Mouse (Mus musculus) limb, embryonic 14.5 days (tissue): ENCODE data around the gene 2010111I01Rik. TPM values are rescaled to one million over a fixed set of nuclear protein-coding genes. Genes with fewer than 3 reads are reported as not detected.

ENCODE experiments used
- ATAC-seq: fragments of 200-750 bp; cut with Nextera tagmentation; 2 replicates; pipeline ENCODE4 v1.8.0; 2017; ENCODE audit warnings: low read depth, moderate number of reproducible peaks, moderate TSS enrichment; ENCODE audit not compliant: low FRiP score
- DNase-seq: peaks from one replicate; pipeline ENCODE4 v3.0.0-alpha.2; 2015; ENCODE audit warnings: low spot score
- H3K27ac ChIP-seq: fragments of 300-500 bp; sonication (generic); replicated peaks from 2 replicates; pipeline ENCODE4 v1.5.1; 2014; ENCODE audit warnings: low read depth, mild to moderate bottlenecking, low read length, moderate library complexity, mixed read lengths
- H3K27me3 ChIP-seq: fragments of 300-500 bp; sonication (generic); 2 replicates; pipeline ENCODE4 v1.6.1; 2014; ENCODE audit warnings: low read length, mixed read lengths; ENCODE audit not compliant: control insufficient read depth, insufficient read depth
- H3K36me3 ChIP-seq: fragments of 300-500 bp; sonication (generic); 2 replicates; pipeline ENCODE4 v1.6.1; 2014; ENCODE audit warnings: mild to moderate bottlenecking, low read length, moderate library complexity, mixed read lengths; ENCODE audit not compliant: control insufficient read depth, insufficient read depth
- H3K4me1 ChIP-seq: fragments of 300-500 bp; sonication (generic); 2 replicates; pipeline ENCODE4 v1.6.1; 2014; ENCODE audit warnings: antibody characterized with exemption, low read length, mixed read lengths; ENCODE audit not compliant: control insufficient read depth, insufficient read depth
- H3K4me2 ChIP-seq: fragments of 300-500 bp; sonication (generic); replicated peaks from 2 replicates; pipeline ENCODE4 v1.6.1; 2014; ENCODE audit warnings: low read depth, mild to moderate bottlenecking, low read length, moderate library complexity; ENCODE audit not compliant: severe bottlenecking
- H3K4me3 ChIP-seq: fragments of 300-500 bp; sonication (generic); replicated peaks from 2 replicates; pipeline ENCODE4 v1.5.1; 2014; ENCODE audit warnings: low read length
- H3K9ac ChIP-seq: fragments of 300-500 bp; sonication (generic); 2 replicates; pipeline ENCODE4 v1.6.1; 2014; ENCODE audit warnings: mild to moderate bottlenecking, low read depth, low read length, moderate library complexity; ENCODE audit not compliant: severe bottlenecking
- H3K9me3 ChIP-seq: fragments of 300-500 bp; sonication (generic); 2 replicates; pipeline ENCODE4 v1.6.1; 2016; ENCODE audit warnings: low read length; ENCODE audit not compliant: control insufficient read depth
- POLR2A ChIP-seq: fragments of 200-500 bp; IDR thresholded peaks from 2 replicates; pipeline ENCODE4 v1.8.0; 2012; ENCODE audit warnings: inconsistent platforms, mild to moderate bottlenecking, moderate library complexity, borderline replicate concordance; ENCODE audit not compliant: insufficient read depth, insufficient read length; ENCODE audit errors: extremely low read depth
- WGBS: fragments of 180-500 bp; shearing (Covaris S2); extraction: QIAGEN DNeasy Blood & Tissue Kit; methylation state at CpG from one replicate; pipeline ENCODE4 v1.1.7; 2014; 5-methylcytosine and 5-hydroxymethylcytosine counted together
- polyA plus RNA-seq, 2 experiments: library from polyadenylated mRNA; depleted of rRNA in 1 of 2; stranded (reverse) in 1 of 2; unstranded in 1 of 2; fragments of >200 nt; fragmentation: Nextera tagmentation in 1 of 2; extraction: Ambion mirVana in 1 of 2; gene quantifications; 2 replicates each; pipeline versions ENCODE4 v1.2.1 to v1.2.3; 2012 to 2014

The 2010111I01Rik gene
- polyA plus RNA-seq, 2 experiments, result 231 to 255 TPM

DNA sequence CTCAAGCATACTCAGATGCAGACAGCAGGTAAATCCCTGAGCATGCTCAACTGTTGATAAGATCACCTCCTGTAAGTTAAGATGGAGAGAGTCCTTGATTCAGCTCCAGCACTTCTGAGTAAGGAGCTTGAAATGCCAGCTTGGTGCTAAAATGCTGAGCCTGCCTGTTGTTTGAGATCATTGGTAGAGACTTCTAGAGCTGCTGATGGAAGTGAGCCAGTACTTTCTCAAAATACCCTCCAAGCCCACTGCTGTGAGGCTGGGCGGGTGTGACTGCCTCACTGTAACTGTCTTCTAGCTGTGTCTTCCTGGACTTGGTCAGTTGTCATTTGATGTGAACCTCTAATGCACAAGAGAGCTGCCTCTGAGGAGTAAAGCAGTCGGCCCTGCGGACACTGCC, 51.4 kb downstream of the 2010111I01Rik start:
- ATAC-seq (no peak), DNase-seq (no peak)
- Histone ChIP-seq H3K4me2 (no peak overlapping the region), H3K27ac (no peak overlapping the region), H3K9me3 (no peaks in the 10 kb centered on the region), H3K4me3 (no peak overlapping the region), H3K27me3 (no peaks in the 10 kb centered on the region), H3K36me3 (0 out of 2 replicates have a peak, but pooled peaks cover 5% of the 10 kb centered on the region), H3K9ac (no peak overlapping the region), H3K4me1 (0 out of 2 replicates have a peak, but pooled peaks cover 5% of the 10 kb centered on the region)
- WGBS, result 96% methylated on average over 3 of the region's 3 CpGs
- TF ChIP-seq POLR2A, result no peak

DNA sequence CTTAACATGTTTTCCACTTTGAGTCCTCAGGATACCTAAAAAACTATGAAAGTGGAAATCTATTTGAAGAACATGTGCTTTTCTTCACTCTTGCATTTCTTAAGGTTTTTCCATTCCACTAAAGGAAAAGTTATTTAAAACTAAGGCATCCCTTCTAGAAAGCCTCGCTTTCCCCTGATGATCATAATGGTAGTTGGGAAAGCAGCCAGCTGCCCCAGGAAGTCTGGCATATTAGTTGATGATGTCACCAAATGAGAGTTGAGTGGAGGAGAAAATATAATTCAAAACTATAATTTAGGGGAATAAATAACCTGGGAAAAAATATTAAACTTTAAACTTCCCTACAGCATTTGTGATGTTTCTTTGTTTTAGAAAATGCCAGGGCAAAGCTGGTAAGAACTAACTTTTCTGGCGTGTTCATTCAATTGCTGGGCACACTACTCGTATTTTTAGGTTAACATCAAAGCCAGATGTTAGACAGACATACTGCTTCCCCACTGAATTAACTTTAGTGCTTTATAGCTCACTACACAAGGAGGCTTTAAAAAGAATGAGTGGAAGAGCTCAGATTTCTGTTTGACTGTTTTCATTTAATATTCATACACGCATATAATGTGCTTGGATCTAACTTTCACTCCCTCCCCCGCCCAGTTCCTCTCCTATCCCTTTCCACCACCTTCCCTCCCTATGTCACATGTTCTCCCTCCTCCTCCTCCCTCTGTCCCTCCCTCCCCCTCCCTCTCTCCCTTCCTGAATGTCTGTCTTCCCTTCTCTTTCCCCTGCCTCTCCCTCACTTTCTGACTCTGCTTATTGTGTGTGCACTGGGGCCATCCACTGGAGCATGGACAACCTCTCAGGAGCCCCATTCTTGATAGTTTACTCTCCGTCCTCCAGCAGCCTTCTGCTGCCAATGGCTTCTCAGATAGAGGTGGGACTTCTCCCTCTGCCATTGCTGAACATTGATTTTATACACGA, 58.8 kb downstream of the 2010111I01Rik start:
- peak overlapping the region; percentile 16; the same call in 1 of the 2 replicates for H3K4me2 ChIP-seq
- peak; percentile 90 for ATAC-seq
- peak overlapping the region; percentile 80 for H3K27ac ChIP-seq
- H3K9me3 ChIP-seq, result no peaks in the 10 kb centered on the region
- H3K4me3 ChIP-seq, result no peak overlapping the region
- no peak for TF ChIP-seq POLR2A
- H3K36me3 ChIP-seq, result no peaks in the 10 kb centered on the region
- H3K27me3 ChIP-seq, result no peaks in the 10 kb centered on the region
- WGBS, result 23% methylated on average over 7 of the region's 7 CpGs
- DNase-seq, result peak; percentile 84
- H3K4me1 ChIP-seq, result peaks cover 24% of the 10 kb centered on the region
- no peak overlapping the region for H3K9ac ChIP-seq

DNA sequence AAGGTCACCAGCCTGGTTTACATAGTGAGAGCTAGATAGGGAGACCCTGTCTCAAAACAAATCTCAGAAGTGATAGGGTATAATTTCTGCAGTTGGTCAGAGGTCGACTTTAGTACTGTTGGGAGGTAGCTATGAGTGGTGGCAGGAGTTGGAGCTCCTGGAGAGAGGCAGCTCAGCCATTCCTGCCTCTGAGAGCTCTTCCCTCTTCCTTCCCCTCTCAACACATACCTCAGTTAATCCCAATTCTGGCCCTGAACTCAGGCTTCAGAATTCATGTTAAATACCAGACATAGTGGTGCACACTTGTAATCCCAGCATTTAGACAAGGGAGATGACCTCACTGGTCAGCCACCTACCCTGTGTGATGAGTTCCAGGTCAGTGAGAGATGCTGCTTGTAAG, 65.3 kb downstream of the 2010111I01Rik start:
- DNase-seq, result no peak
- H3K36me3 ChIP-seq, result no peaks in the 10 kb centered on the region
- no peak for ATAC-seq
- peaks cover 14% of the 10 kb centered on the region for H3K4me1 ChIP-seq
- no peaks in the 10 kb centered on the region for H3K27me3 ChIP-seq
- no peak overlapping the region for H3K4me3 ChIP-seq
- H3K27ac ChIP-seq, result no peak overlapping the region
- 63% methylated on average over 1 of the region's 1 CpGs for WGBS
- H3K9me3 ChIP-seq, result no peaks in the 10 kb centered on the region
- no peak for TF ChIP-seq POLR2A
- no peak overlapping the region for H3K9ac ChIP-seq
- H3K4me2 ChIP-seq, result no peak overlapping the region

GRCm38 (mm10) chr13:63031244-63031643, 66.6 kb downstream of the 2010111I01Rik start:
- WGBS, result 63% methylated on average over 1 of the region's 1 CpGs
- TF ChIP-seq POLR2A, result no peak
- H3K4me2 ChIP-seq, result no peak overlapping the region

GRCm38 (mm10) chr13:63032304-63032830, 67.7 kb downstream of the 2010111I01Rik start:
- no peaks in the 10 kb centered on the region for H3K36me3 ChIP-seq
- DNase-seq (peak; percentile 69), ATAC-seq (peak; percentile 61)
- H3K4me3 ChIP-seq, result no peak overlapping the region
- H3K9ac ChIP-seq, result no peak overlapping the region
- H3K9me3 ChIP-seq, result no peaks in the 10 kb centered on the region
- no peaks in the 10 kb centered on the region for H3K27me3 ChIP-seq
- WGBS, result 52% methylated on average over 5 of the region's 5 CpGs
- H3K27ac ChIP-seq, result peak overlapping the region; percentile 70
- H3K4me2 ChIP-seq, result no peak overlapping the region
- no peak for TF ChIP-seq POLR2A
- H3K4me1 ChIP-seq, result peaks cover 13% of the 10 kb centered on the region

More at GRCm38 (mm10) chr13:63031244-63031643, 66.6 kb downstream of the 2010111I01Rik start:
- H3K27me3 ChIP-seq, result no peaks in the 10 kb centered on the region
- peaks cover 14% of the 10 kb centered on the region for H3K4me1 ChIP-seq
- ATAC-seq, result no peak
- H3K9ac ChIP-seq, result no peak overlapping the region
- H3K36me3 ChIP-seq, result no peaks in the 10 kb centered on the region
- no peak overlapping the region for H3K4me3 ChIP-seq
- no peaks in the 10 kb centered on the region for H3K9me3 ChIP-seq
- H3K27ac ChIP-seq, result 0 out of 2 replicates have a peak overlapping the region, but pooled peaks have one; percentile 65
- no peak for DNase-seq
